Mouse (Mus musculus) kidney, embryonic 15.5 days (tissue): ENCODE measurements at regions not wholly inside any gene's neighbourhood (a gene's known extent, or its start where the extent isn't known, plus 50 kb on each side); places are given as distances from the start of the nearest gene placed in this dataset.
A peak's percentile ranks its signal among the peaks of the same experiment; 100 is the strongest.

Source experiments
- ATAC-seq: fragments of 200-750 bp; cut with Nextera tagmentation; replicated peaks from 2 replicates; pipeline ENCODE4 v1.8.0; 2017; ENCODE audit warnings: moderate TSS enrichment; ENCODE audit not compliant: low FRiP score
- H3K27ac ChIP-seq: fragments of 300-500 bp; sonication (generic); 2 replicates; pipeline ENCODE4 v1.5.1; 2015; ENCODE audit warnings: mild to moderate bottlenecking, inconsistent platforms
- H3K27me3 ChIP-seq: fragments of 300-500 bp; sonication (generic); 2 replicates; pipeline ENCODE4 v1.6.1; 2015; ENCODE audit warnings: inconsistent platforms
- H3K36me3 ChIP-seq: fragments of 300-500 bp; sonication (generic); 2 replicates; pipeline ENCODE4 v1.6.1; 2015; ENCODE audit warnings: inconsistent platforms
- H3K4me1 ChIP-seq: fragments of 300-500 bp; sonication (generic); 2 replicates; pipeline ENCODE4 v1.6.1; 2015; ENCODE audit warnings: inconsistent platforms
- H3K4me2 ChIP-seq: fragments of 300-500 bp; sonication (generic); 2 replicates; pipeline ENCODE4 v1.6.1; 2015; ENCODE audit warnings: moderate library complexity, mild to moderate bottlenecking, inconsistent platforms
- H3K4me3 ChIP-seq: fragments of 300-500 bp; sonication (generic); replicated peaks from 2 replicates; pipeline ENCODE4 v1.5.1; 2015; ENCODE audit warnings: mild to moderate bottlenecking, inconsistent platforms
- H3K9ac ChIP-seq: fragments of 300-500 bp; sonication (generic); 2 replicates; pipeline ENCODE4 v1.6.1; 2015; ENCODE audit warnings: mild to moderate bottlenecking, inconsistent platforms
- H3K9me3 ChIP-seq: fragments of 300-500 bp; sonication (generic); replicated peaks from 2 replicates; pipeline ENCODE4 v1.6.1; 2016; ENCODE audit warnings: inconsistent platforms
- WGBS: fragments of 180-500 bp; shearing (Covaris S2); methylation state at CpG from one replicate; pipeline ENCODE4 v1.1.7; 2015; ENCODE audit warnings: mixed read lengths; 5-methylcytosine and 5-hydroxymethylcytosine counted together

GRCm38 (mm10) chr13:107838126-107838715, 206.0 kb upstream of the Smim15 start:
- Histone ChIP-seq H3K4me1 (peaks cover 40% of the 10 kb centered on the region), H3K4me2 (no peak overlapping the region), H3K27me3 (no peaks in the 10 kb centered on the region), H3K9ac (no peak overlapping the region), H3K9me3 (no peaks in the 10 kb centered on the region), H3K27ac (0 out of 2 replicates have a peak overlapping the region, but pooled peaks have one; percentile 9), H3K36me3 (no peaks in the 10 kb centered on the region), H3K4me3 (no peak overlapping the region)
- 72% methylated on average over 9 of the region's 9 CpGs for WGBS
- no peak for ATAC-seq

GRCm38 (mm10) chr13:107837206-107837952, 206.9 kb upstream of the Smim15 start:
- Histone ChIP-seq H3K9me3 (no peaks in the 10 kb centered on the region), H3K27ac (no peak overlapping the region), H3K4me2 (no peak overlapping the region), H3K27me3 (no peaks in the 10 kb centered on the region), H3K36me3 (no peaks in the 10 kb centered on the region), H3K4me3 (no peak overlapping the region), H3K4me1 (peaks cover 37% of the 10 kb centered on the region), H3K9ac (no peak overlapping the region)
- 55% methylated on average over 5 of the region's 5 CpGs for WGBS
- no peak for ATAC-seq

- Histone ChIP-seq H3K27ac (no peak overlapping the region), H3K9me3 (no peaks in the 10 kb centered on the region), H3K4me3 (no peak overlapping the region), H3K36me3 (no peaks in the 10 kb centered on the region), H3K9ac (no peak overlapping the region), H3K4me1 (peaks cover 46% of the 10 kb centered on the region), H3K4me2 (no peak overlapping the region), H3K27me3 (no peaks in the 10 kb centered on the region)
- ATAC-seq = no peak
- WGBS = 68% methylated on average over 9 of the region's 9 CpGs
These were observed 208.4 kb upstream of the Smim15 start for GRCm38 (mm10) chr13:107835756-107836385.

GRCm38 (mm10) chr13:107831997-107832396, 212.2 kb upstream of the Smim15 start:
- 57% methylated on average over 5 of the region's 5 CpGs for WGBS
- Histone ChIP-seq H3K9me3 (no peaks in the 10 kb centered on the region), H3K4me2 (no peak overlapping the region), H3K4me1 (peaks cover 35% of the 10 kb centered on the region), H3K27ac (no peak overlapping the region), H3K36me3 (no peaks in the 10 kb centered on the region), H3K4me3 (no peak overlapping the region), H3K9ac (no peak overlapping the region), H3K27me3 (no peaks in the 10 kb centered on the region)
- ATAC-seq = 0 out of 2 replicates have a peak, but pooled peaks have one; percentile 8

GRCm38 (mm10) chr13:107831221-107831681, 213.0 kb upstream of the Smim15 start:
- 2% methylated on average over 17 of the region's 17 CpGs for WGBS
- Histone ChIP-seq H3K27ac (no peak overlapping the region), H3K9ac (no peak overlapping the region), H3K4me3 (peak overlapping the region; percentile 33), H3K4me2 (peak overlapping the region; percentile 50), H3K27me3 (no peaks in the 10 kb centered on the region), H3K4me1 (peaks cover 37% of the 10 kb centered on the region), H3K36me3 (no peaks in the 10 kb centered on the region), H3K9me3 (no peaks in the 10 kb centered on the region)
- peak; percentile 100 for ATAC-seq

- no peak overlapping the region for H3K27ac ChIP-seq
- H3K4me1 ChIP-seq = peaks cover 40% of the 10 kb centered on the region
- WGBS = 53% methylated on average over 2 of the region's 2 CpGs
- ATAC-seq = no peak
- peak overlapping the region; percentile 50; the same call in 1 of the 2 replicates for H3K4me2 ChIP-seq
- H3K27me3 ChIP-seq = no peaks in the 10 kb centered on the region
- H3K9me3 ChIP-seq = no peaks in the 10 kb centered on the region
- no peak overlapping the region for H3K4me3 ChIP-seq
- H3K9ac ChIP-seq = no peak overlapping the region
- no peaks in the 10 kb centered on the region for H3K36me3 ChIP-seq
These were observed 214.0 kb upstream of the Smim15 start for GRCm38 (mm10) chr13:107830281-107830680.

GRCm38 (mm10) chr13:107829861-107830260, 214.4 kb upstream of the Smim15 start:
- no peaks in the 10 kb centered on the region for H3K9me3 ChIP-seq
- H3K4me1 ChIP-seq = peaks cover 36% of the 10 kb centered on the region
- no peak overlapping the region for H3K9ac ChIP-seq
- H3K27ac ChIP-seq = no peak overlapping the region
- WGBS = 89% methylated on average over 4 of the region's 4 CpGs
- ATAC-seq = no peak
- no peak overlapping the region for H3K4me2 ChIP-seq
- H3K36me3 ChIP-seq = no peaks in the 10 kb centered on the region
- no peak overlapping the region for H3K4me3 ChIP-seq
- no peaks in the 10 kb centered on the region for H3K27me3 ChIP-seq

GRCm38 (mm10) chr13:107825636-107826035, 218.6 kb upstream of the Smim15 start:
- WGBS = 69% methylated on average over 4 of the region's 4 CpGs
- peaks cover 32% of the 10 kb centered on the region for H3K4me1 ChIP-seq
- no peaks in the 10 kb centered on the region for H3K27me3 ChIP-seq
- no peak overlapping the region for H3K4me2 ChIP-seq
- H3K36me3 ChIP-seq = no peaks in the 10 kb centered on the region
- H3K9ac ChIP-seq = no peak overlapping the region
- H3K9me3 ChIP-seq = no peaks in the 10 kb centered on the region
- H3K4me3 ChIP-seq = no peak overlapping the region
- H3K27ac ChIP-seq = no peak overlapping the region
- ATAC-seq = no peak

GRCm38 (mm10) chr13:107823342-107823741, 220.9 kb upstream of the Smim15 start:
- Histone ChIP-seq H3K27me3 (no peaks in the 10 kb centered on the region), H3K9me3 (no peaks in the 10 kb centered on the region), H3K4me1 (peaks cover 32% of the 10 kb centered on the region), H3K4me2 (no peak overlapping the region), H3K9ac (no peak overlapping the region), H3K27ac (no peak overlapping the region), H3K4me3 (no peak overlapping the region), H3K36me3 (no peaks in the 10 kb centered on the region)
- ATAC-seq = no peak
- 35% methylated on average over 1 of the region's 1 CpGs for WGBS

GRCm38 (mm10) chr13:107822198-107822597, 222.0 kb upstream of the Smim15 start:
- H3K27ac ChIP-seq = no peak overlapping the region
- H3K9ac ChIP-seq = no peak overlapping the region
- H3K4me3 ChIP-seq = no peak overlapping the region
- H3K4me2 ChIP-seq = no peak overlapping the region
- no peak for ATAC-seq
- peaks cover 32% of the 10 kb centered on the region for H3K4me1 ChIP-seq
- H3K36me3 ChIP-seq = no peaks in the 10 kb centered on the region
- WGBS = 62% methylated on average over 2 of the region's 2 CpGs
- H3K27me3 ChIP-seq = no peaks in the 10 kb centered on the region
- no peaks in the 10 kb centered on the region for H3K9me3 ChIP-seq

GRCm38 (mm10) chr13:107813562-107814161, 230.6 kb upstream of the Smim15 start:
- no peaks in the 10 kb centered on the region for H3K27me3 ChIP-seq
- no peak for ATAC-seq
- no peak overlapping the region for H3K9ac ChIP-seq
- WGBS = 55% methylated on average over 9 of the region's 9 CpGs
- H3K27ac ChIP-seq = no peak overlapping the region
- H3K36me3 ChIP-seq = no peaks in the 10 kb centered on the region
- H3K4me2 ChIP-seq = no peak overlapping the region
- H3K4me3 ChIP-seq = no peak overlapping the region
- no peaks in the 10 kb centered on the region for H3K9me3 ChIP-seq
- peaks cover 42% of the 10 kb centered on the region for H3K4me1 ChIP-seq

- no peak overlapping the region for H3K27ac ChIP-seq
- H3K9me3 ChIP-seq = no peaks in the 10 kb centered on the region
- WGBS = 55% methylated on average over 5 of the region's 5 CpGs
- H3K9ac ChIP-seq = no peak overlapping the region
- H3K4me2 ChIP-seq = no peak overlapping the region
- H3K27me3 ChIP-seq = no peaks in the 10 kb centered on the region
- peaks cover 40% of the 10 kb centered on the region for H3K4me1 ChIP-seq
- ATAC-seq = no peak
- no peak overlapping the region for H3K4me3 ChIP-seq
- H3K36me3 ChIP-seq = no peaks in the 10 kb centered on the region
These were observed 232.2 kb upstream of the Smim15 start for GRCm38 (mm10) chr13:107812014-107812413.
